Mouse (Mus musculus) neural tube, embryonic 11.5 days (tissue): Measurements from ENCODE around the gene Lag3. TPM values are rescaled to one million over a fixed set of nuclear protein-coding genes. Genes with fewer than 3 reads are reported as not detected.
A peak's percentile ranks its signal among the peaks of the same experiment; 100 is the strongest.

Experiments used
- ATAC-seq: fragments of 200-750 bp; cut with Nextera tagmentation; 2 replicates; pipeline ENCODE4 v1.8.0; 2017; ENCODE audit warnings: moderate number of reproducible peaks, mild to moderate bottlenecking, moderate TSS enrichment, moderate library complexity; ENCODE audit not compliant: insufficient read depth, low FRiP score, low TSS enrichment
- DNase-seq: peaks from one replicate; pipeline ENCODE4 v3.0.0-alpha.2; 2015; ENCODE audit warnings: low spot score
- H3K27ac ChIP-seq: fragments of 300-500 bp; sonication (generic); 2 replicates; pipeline ENCODE4 v1.5.1; 2014; ENCODE audit warnings: low read depth, mild to moderate bottlenecking, low read length
- H3K27me3 ChIP-seq: fragments of 300-500 bp; sonication (generic); 2 replicates; pipeline ENCODE4 v1.6.1; 2014; ENCODE audit warnings: mild to moderate bottlenecking, low read length, mixed read lengths; ENCODE audit not compliant: control insufficient read depth, insufficient read depth
- H3K36me3 ChIP-seq: fragments of 300-500 bp; sonication (generic); 2 replicates; pipeline ENCODE4 v1.6.1; 2014; ENCODE audit warnings: mild to moderate bottlenecking, low read length, moderate library complexity, mixed read lengths; ENCODE audit not compliant: control insufficient read depth, insufficient read depth
- H3K4me1 ChIP-seq: fragments of 300-500 bp; sonication (generic); 2 replicates; pipeline ENCODE4 v1.6.1; 2014; ENCODE audit warnings: low read length, mixed read lengths; ENCODE audit not compliant: control insufficient read depth, insufficient read depth
- H3K4me2 ChIP-seq: fragments of 300-500 bp; sonication (generic); 2 replicates; pipeline ENCODE4 v1.6.1; 2014; ENCODE audit warnings: low read depth, mild to moderate bottlenecking, moderate library complexity
- H3K4me3 ChIP-seq: fragments of 300-500 bp; sonication (generic); 2 replicates; pipeline ENCODE4 v1.5.1; 2014; ENCODE audit warnings: low read depth, low read length
- H3K9ac ChIP-seq: fragments of 300-500 bp; sonication (generic); 2 replicates; pipeline ENCODE4 v1.6.1; 2014; ENCODE audit warnings: mild to moderate bottlenecking, low read length
- H3K9me3 ChIP-seq: fragments of 300-500 bp; sonication (generic); 2 replicates; pipeline ENCODE4 v1.6.1; 2016; ENCODE audit warnings: low read length; ENCODE audit not compliant: control insufficient read depth
- WGBS: fragments of 180-500 bp; shearing (Covaris S2); extraction: QIAGEN DNeasy Blood & Tissue Kit; methylation state at CpG from one replicate; pipeline ENCODE4 v1.1.7; 2014; 5-methylcytosine and 5-hydroxymethylcytosine counted together
- polyA plus RNA-seq: library from polyadenylated mRNA; unstranded; fragments of >200 nt; fragmentation: Nextera tagmentation; extraction: Ambion mirVana; gene quantifications from 2 replicates; pipeline ENCODE4 v1.2.1, GENCODE M21; 2014

Gene Lag3
- polyA plus RNA-seq, 1 experiment from 2014 or later = 1.4 TPM

DNA sequence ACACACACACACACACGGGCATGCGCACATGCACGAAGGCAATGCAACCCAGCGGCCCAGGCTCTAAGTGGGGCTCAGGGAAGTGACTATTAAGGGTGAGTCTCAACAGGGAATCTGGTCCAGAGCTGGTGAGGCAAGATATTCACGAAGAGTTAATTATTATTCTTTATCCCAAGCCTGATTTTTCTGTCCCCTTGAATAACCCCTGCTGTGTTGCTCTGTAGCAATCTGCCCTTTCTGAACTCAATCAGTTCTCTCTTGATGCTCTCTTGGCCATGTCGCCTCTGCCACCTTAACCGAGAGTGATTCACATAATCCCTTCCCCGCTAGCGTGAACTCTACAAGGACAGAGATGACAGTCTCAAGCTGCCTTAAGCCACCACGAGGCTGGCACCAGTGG lies 28.2 kb downstream of the Lag3 start:
- H3K27me3 ChIP-seq = no peaks in the 10 kb centered on the region
- no peak overlapping the region for H3K4me3 ChIP-seq
- DNase-seq (no peak), ATAC-seq (no peak)
- no peak overlapping the region for H3K9ac ChIP-seq
- WGBS = 73% methylated on average over 10 of the region's 10 CpGs
- H3K27ac ChIP-seq = no peak overlapping the region
- H3K4me1 ChIP-seq = no peaks in the 10 kb centered on the region
- no peak overlapping the region for H3K4me2 ChIP-seq
- no peaks in the 10 kb centered on the region for H3K9me3 ChIP-seq
- no peaks in the 10 kb centered on the region for H3K36me3 ChIP-seq

DNA sequence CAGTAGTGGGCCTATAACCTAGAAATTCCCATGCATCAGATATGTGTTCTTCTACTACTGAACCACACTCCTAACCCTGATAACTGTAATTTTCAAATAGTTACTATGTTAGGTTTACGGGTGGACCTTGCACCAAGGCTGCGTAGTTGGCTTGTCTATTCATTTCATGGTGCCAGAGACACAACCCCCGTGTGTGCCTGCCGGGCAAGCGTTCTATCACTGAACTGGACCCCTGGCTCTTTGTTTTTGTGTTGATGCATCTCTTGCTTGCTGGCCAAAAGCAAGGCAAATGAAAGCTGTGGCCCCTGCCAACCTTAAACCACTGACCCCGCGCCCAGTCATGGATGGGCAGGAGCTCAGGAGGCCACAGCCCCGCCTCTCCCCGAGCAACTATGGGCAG lies 29.7 kb downstream of the Lag3 start:
- 93% methylated on average over 9 of the region's 9 CpGs for WGBS

DNA sequence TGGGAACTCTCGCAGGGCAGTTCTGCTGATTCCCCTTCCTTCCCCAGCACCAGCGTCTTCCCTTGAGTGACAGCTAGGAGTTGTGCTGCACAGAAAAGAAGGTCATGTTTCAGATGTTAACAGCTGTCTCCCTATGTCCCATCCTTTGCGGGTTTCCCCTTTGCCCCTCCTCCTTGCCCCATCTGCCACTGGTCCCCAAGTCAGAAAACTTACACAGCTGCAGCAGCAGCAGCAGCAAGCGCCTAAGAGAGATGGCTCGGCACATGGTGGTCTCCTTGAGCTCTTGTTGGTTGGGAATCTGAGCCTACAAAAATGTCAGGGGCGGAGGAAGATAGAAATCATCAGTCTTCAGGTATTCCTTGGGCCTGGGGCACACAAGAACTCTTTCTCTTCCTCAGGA lies 32.1 kb downstream of the Lag3 start:
- Histone ChIP-seq H3K4me3 (no peak overlapping the region), H3K27ac (no peak overlapping the region), H3K36me3 (no peaks in the 10 kb centered on the region), H3K4me1 (no peaks in the 10 kb centered on the region), H3K9ac (no peak overlapping the region), H3K4me2 (no peak overlapping the region), H3K9me3 (no peaks in the 10 kb centered on the region), H3K27me3 (no peaks in the 10 kb centered on the region)
- WGBS = 62% methylated on average over 6 of the region's 6 CpGs
- ATAC-seq = no peak
- no peak for DNase-seq

More for the DNA sequence above, 29.7 kb downstream of the Lag3 start:
- Histone ChIP-seq H3K4me2 (no peak overlapping the region), H3K9ac (no peak overlapping the region), H3K27me3 (no peaks in the 10 kb centered on the region), H3K9me3 (no peaks in the 10 kb centered on the region), H3K4me1 (no peaks in the 10 kb centered on the region), H3K4me3 (no peak overlapping the region), H3K36me3 (no peaks in the 10 kb centered on the region), H3K27ac (no peak overlapping the region)
- no peak for DNase-seq
- no peak for ATAC-seq

DNA sequence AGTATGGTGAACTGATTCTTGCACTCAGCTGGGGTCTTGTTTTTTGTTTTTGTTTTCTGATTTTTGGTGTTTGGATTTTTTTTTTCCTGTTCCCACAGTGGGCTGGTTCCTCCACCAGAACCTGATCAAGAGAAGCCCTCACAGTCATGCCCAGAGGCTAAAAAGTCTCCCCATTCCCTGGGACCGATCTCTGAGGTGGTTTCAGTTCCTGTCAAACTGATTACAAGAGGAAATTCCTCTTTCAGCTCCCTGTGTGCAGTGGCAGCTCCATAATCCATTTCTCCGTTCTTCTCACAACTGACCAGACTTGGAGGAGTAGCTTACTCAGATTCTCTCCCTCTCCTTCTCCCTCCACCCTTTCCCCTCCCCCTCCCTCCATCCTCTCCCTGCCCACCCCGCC lies 37.2 kb downstream of the Lag3 start:
- H3K27me3 ChIP-seq = no peaks in the 10 kb centered on the region
- no peak overlapping the region for H3K4me2 ChIP-seq
- no peak for ATAC-seq
- no peak overlapping the region for H3K27ac ChIP-seq
- DNase-seq = no peak
- no peak overlapping the region for H3K4me3 ChIP-seq
- no peaks in the 10 kb centered on the region for H3K36me3 ChIP-seq
- H3K9ac ChIP-seq = no peak overlapping the region
- WGBS = 44% methylated on average over 3 of the region's 3 CpGs
- no peaks in the 10 kb centered on the region for H3K9me3 ChIP-seq
- H3K4me1 ChIP-seq = no peaks in the 10 kb centered on the region

DNA sequence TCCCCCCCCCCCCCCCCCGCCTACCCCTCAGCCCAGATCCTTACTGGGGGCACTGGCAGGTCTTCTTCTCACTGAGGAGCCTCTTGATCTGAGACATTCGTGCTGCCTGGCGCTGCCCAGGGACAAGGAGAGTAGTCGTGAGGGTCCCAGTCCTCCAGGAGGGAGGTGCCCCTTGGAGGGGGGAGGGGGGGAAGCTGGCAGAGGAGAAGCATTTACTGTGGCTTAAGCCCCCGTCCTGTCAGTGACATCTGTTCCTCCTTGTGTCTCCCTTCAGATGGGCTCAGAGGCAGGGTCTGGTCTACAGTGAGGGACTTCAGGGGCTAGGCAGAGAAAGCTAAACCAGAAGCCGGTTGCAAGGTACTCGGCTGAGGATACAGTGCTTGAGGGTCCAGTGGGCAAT lies 44.9 kb downstream of the Lag3 start:
- DNase-seq (no peak), ATAC-seq (no peak)
- Histone ChIP-seq H3K4me3 (no peak overlapping the region), H3K9ac (no peak overlapping the region), H3K27me3 (no peaks in the 10 kb centered on the region), H3K9me3 (no peaks in the 10 kb centered on the region), H3K4me2 (no peak overlapping the region), H3K4me1 (peaks cover 14% of the 10 kb centered on the region), H3K36me3 (no peaks in the 10 kb centered on the region), H3K27ac (no peak overlapping the region)
- 57% methylated on average over 6 of the region's 7 CpGs for WGBS

DNA sequence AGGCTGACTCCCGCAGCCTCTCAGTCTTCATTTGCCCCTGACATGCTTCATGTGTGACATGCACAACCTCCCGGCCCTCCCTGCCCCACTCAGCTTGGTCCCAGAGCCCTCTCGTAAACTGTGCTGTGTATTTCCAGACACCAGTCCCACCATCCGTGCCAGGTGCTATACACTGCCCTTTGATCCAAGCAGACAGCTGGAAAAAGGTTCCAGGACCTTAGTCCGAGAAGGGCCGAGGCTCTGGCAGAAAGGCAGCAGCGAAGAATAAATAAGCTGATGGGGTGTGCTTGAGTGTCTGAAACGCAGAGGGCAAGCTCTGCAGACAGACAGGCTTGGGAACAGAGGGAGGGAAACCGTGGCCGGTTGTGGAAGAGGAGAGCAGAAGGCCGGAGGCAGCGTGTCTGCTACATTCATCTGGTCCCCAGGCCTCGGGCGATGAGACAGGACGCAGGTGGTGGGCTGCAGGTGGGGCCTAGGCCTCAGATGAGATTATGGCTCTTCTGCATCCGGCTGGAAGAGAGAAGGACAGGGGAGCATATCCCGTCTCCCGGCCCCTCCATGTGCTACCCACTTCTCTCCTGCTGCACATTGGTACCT lies 45.6 kb downstream of the Lag3 start:
- Histone ChIP-seq H3K9me3 (no peaks in the 10 kb centered on the region), H3K4me2 (no peak overlapping the region), H3K4me1 (peaks cover 16% of the 10 kb centered on the region), H3K9ac (no peak overlapping the region), H3K27ac (no peak overlapping the region), H3K27me3 (no peaks in the 10 kb centered on the region), H3K36me3 (no peaks in the 10 kb centered on the region), H3K4me3 (no peak overlapping the region)
- WGBS = 56% methylated on average over 17 of the region's 18 CpGs
- DNase-seq (no peak), ATAC-seq (no peak)

DNA sequence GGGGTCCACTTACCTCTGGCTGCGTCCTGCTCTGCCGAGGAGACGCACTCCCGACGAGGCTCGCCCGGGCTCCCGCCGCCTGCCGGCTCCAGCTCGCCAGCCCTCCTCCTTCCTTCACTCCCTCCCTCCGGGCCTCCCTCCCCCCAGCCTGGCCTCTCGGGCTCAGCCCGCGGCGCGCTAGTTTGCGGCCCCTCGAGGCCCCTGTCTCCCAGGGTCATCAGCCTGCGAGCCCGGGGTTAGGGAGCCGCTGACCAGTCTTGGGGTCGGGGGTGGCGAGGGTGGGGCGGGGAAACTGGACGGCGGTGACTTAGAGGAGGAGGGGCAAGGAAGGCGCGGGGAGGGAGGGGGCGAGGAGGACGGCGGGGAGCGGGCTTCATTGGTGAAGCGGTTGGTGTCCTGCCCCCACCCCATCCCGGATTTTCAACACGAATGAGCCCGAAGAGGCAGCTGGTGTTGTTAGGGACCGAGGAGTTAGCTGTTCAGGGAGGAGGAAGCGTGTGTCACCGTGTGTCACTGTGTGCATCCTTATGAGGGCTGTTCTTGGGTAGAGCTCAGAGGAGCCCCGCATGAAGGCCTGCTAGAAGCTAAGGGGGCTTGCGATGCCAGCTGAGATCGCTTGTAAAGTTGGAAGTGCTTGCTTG lies 47.7 kb downstream of the Lag3 start, which contains the start of gene Gpr162:
Gene Gpr162, minus strand, starts transcription at position 326 of the 641 bp plus-strand sequence.
- Histone ChIP-seq H3K4me2 (peak within 1 kb of the TSS; percentile 74), H3K27ac (peak within 1 kb of the TSS; percentile 55), H3K4me1 (peaks cover 20% of the 10 kb centered on the region), H3K4me3 (peak within 1 kb of the TSS; percentile 48), H3K36me3 (no peaks in the 10 kb centered on the region), H3K27me3 (no peaks in the 10 kb centered on the region), H3K9me3 (no peaks in the 10 kb centered on the region), H3K9ac (peak within 1 kb of the TSS; percentile 70)
- under 1% methylated on average over 29 of the region's 43 CpGs for WGBS
- ATAC-seq = peak; percentile 58
- peak; percentile 79 for DNase-seq

DNA sequence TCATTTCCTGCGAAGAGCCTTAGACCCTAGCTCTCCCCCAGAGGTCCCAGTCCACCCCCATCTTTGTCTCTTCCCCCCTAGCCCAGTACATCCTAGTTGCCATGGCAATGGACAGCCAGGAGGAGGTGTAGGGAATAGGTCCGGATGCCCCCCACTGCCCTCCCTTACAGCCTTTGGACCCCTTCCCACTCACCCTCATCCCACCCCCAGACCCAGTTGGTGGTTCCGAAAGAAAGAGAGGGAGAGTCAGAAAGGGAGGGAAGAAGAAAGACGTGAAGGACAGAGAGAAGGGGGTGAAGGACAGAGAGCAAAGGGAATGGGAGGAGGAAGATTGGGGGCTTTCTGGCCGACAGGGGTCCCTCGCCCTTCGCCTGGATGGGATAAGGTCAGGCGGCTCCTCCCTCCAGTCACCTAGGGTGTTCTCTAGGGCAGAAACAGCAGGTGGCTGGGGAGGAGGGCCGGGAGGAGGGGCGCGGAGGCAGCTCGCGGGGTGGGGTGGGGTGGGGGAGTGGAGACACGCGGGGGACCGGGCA lies 48.3 kb downstream of the Lag3 start:
- Histone ChIP-seq H3K9ac (peak overlapping the region; percentile 70), H3K4me2 (peak overlapping the region; percentile 74), H3K4me1 (peaks cover 20% of the 10 kb centered on the region), H3K36me3 (no peaks in the 10 kb centered on the region), H3K27me3 (no peaks in the 10 kb centered on the region), H3K4me3 (peak overlapping the region; percentile 48), H3K27ac (peak overlapping the region; percentile 55; the same call in 1 of the 2 replicates), H3K9me3 (no peaks in the 10 kb centered on the region)
- DNase-seq (peak; percentile 43), ATAC-seq (peak; percentile 20)
- WGBS = 0% methylated on average over 15 of the region's 16 CpGs
